ENCODE assay signal across 29 mouse cellular contexts in the genomic region with DNA sequence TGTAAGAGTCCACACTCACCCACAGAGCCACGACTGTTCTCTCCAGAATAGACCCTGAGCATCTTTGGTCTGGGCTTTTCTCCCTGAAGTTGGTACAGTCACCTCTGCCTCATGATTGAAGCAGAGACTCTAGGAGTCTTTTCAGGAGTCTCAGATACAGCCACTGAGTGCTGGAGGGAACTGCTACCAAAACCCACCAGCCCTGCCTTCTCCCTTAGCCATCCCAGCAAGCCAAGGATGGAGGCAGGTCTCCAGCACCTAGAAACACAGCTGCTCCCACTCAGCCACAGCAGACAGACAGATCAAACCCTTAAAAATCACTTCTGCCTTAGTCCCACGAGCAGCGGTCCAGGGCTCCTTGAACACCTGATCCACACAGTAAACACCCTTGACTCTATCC.
"Had no signal": no experiment of that assay in that cellular context is flagged by ENCODE, and none has a peak within 500 bp of the region (broad histone marks: within the 10 kb centered on the region; RNA-seq: fewer than 3 reads in every experiment).

No protein-coding gene starts in this region.

- H3K27ac ChIP-seq: left cerebral cortex, adult 2 months; limb, embryonic 12.5 days; limb, embryonic 13.5 days; limb, embryonic 15.5 days; liver, embryonic 13.5 days; liver, embryonic 14.5 days; liver, embryonic 15.5 days; lung, embryonic 15.5 days; macrophage; midbrain, embryonic 10.5 days; midbrain, embryonic 12.5 days; midbrain, embryonic 13.5 days; midbrain, embryonic 15.5 days had no signal

- H3K36me3 ChIP-seq: limb, embryonic 12.5 days; limb, embryonic 13.5 days; limb, embryonic 15.5 days; liver, embryonic 13.5 days; liver, embryonic 15.5 days; lung, embryonic 15.5 days; midbrain, embryonic 10.5 days; midbrain, embryonic 12.5 days; midbrain, embryonic 13.5 days; midbrain, embryonic 15.5 days had no signal

- H3K27me3 ChIP-seq: limb, embryonic 12.5 days; limb, embryonic 13.5 days; limb, embryonic 15.5 days; liver, embryonic 13.5 days; liver, embryonic 15.5 days; lung, embryonic 15.5 days; megakaryocyte, embryonic 14.5 days; midbrain, embryonic 12.5 days; midbrain, embryonic 13.5 days; midbrain, embryonic 15.5 days had no signal

- H3K9me3 ChIP-seq: limb, embryonic 12.5 days; limb, embryonic 13.5 days; limb, embryonic 15.5 days; liver, embryonic 13.5 days; liver, embryonic 15.5 days; lung, embryonic 15.5 days; megakaryocyte, embryonic 14.5 days; midbrain, embryonic 10.5 days; midbrain, embryonic 12.5 days; midbrain, embryonic 13.5 days; midbrain, embryonic 15.5 days had no signal

- H3K4me1 ChIP-seq: limb, embryonic 12.5 days; limb, embryonic 15.5 days; liver, embryonic 13.5 days; liver, embryonic 15.5 days; lung, embryonic 15.5 days; midbrain, embryonic 10.5 days; midbrain, embryonic 12.5 days; midbrain, embryonic 13.5 days; midbrain, embryonic 15.5 days had no signal

- H3K9ac ChIP-seq: limb, embryonic 12.5 days; limb, embryonic 13.5 days; limb, embryonic 15.5 days; liver, embryonic 13.5 days; liver, embryonic 14.5 days; liver, embryonic 15.5 days; liver, postnatal 0 days; lung, embryonic 14.5 days; lung, embryonic 15.5 days; midbrain, embryonic 12.5 days; midbrain, embryonic 13.5 days; midbrain, embryonic 15.5 days had no signal

- H3K4me2 ChIP-seq: limb, embryonic 12.5 days; limb, embryonic 13.5 days; limb, embryonic 15.5 days; liver, embryonic 13.5 days; liver, embryonic 15.5 days; lung, embryonic 14.5 days; lung, embryonic 15.5 days; midbrain, embryonic 11.5 days; midbrain, embryonic 12.5 days; midbrain, embryonic 13.5 days; midbrain, embryonic 15.5 days had no signal

- DNase-seq: left cerebral cortex, postnatal 4 days; liver; liver, embryonic 13.5 days; liver, postnatal 0 days; lung, adult 18-20 months; lung, adult 2 months; lung, embryonic 14.5 days; lung, postnatal 10 days; lung, postnatal 14 days; lung, postnatal 36 days; lung, postnatal 4 days; midbrain, embryonic 14.5 days had no signal

- ATAC-seq: liver, postnatal 0 days; lung, postnatal 0 days; midbrain, embryonic 13.5 days; midbrain, embryonic 15.5 days; midbrain, embryonic 16.5 days had no signal

- H3K4me3 ChIP-seq: left cerebral cortex, adult 2 months; limb, embryonic 12.5 days; limb, embryonic 13.5 days; limb, embryonic 15.5 days; liver, embryonic 13.5 days; liver, embryonic 15.5 days; lung, embryonic 15.5 days; megakaryocyte, embryonic 14.5 days; midbrain, embryonic 10.5 days; midbrain, embryonic 12.5 days; midbrain, embryonic 13.5 days; midbrain, embryonic 15.5 days; myocyte had no signal
